Mouse (Mus musculus) midbrain, postnatal 0 days (tissue): Measurements from ENCODE around the gene Ppp1r14b. TPM values are rescaled to one million over a fixed set of nuclear protein-coding genes. Genes with fewer than 3 reads are reported as not detected.
A peak's percentile ranks its signal among the peaks of the same experiment; 100 is the strongest.

Experiments
- ATAC-seq: fragments of 200-750 bp; cut with Nextera tagmentation; 2 replicates; pipeline ENCODE4 v1.8.0; 2017; ENCODE audit warnings: moderate number of reproducible peaks, mild to moderate bottlenecking, moderate TSS enrichment, moderate library complexity; ENCODE audit not compliant: low FRiP score
- DNase-seq: peaks from one replicate; pipeline ENCODE4 v3.0.0-alpha.2; 2015; ENCODE audit warnings: low spot score
- H3K27ac ChIP-seq: fragments of 300-500 bp; sonication (generic); 2 replicates; pipeline ENCODE4 v1.5.1; 2014; ENCODE audit warnings: low read depth, mild to moderate bottlenecking, low read length, mixed read lengths
- H3K27me3 ChIP-seq: fragments of 300-500 bp; sonication (generic); 2 replicates; pipeline ENCODE4 v1.6.1; 2014; ENCODE audit warnings: low read length, control low read depth, mixed read lengths; ENCODE audit not compliant: insufficient read depth
- H3K36me3 ChIP-seq: fragments of 300-500 bp; sonication (generic); 2 replicates; pipeline ENCODE4 v1.6.1; 2014; ENCODE audit warnings: low read length, control low read depth, mixed read lengths; ENCODE audit not compliant: insufficient read depth
- H3K4me1 ChIP-seq: fragments of 300-500 bp; sonication (generic); 2 replicates; pipeline ENCODE4 v1.6.1; 2014; ENCODE audit warnings: mild to moderate bottlenecking, control low read depth, antibody characterized with exemption, low read length, mixed read lengths; ENCODE audit not compliant: insufficient read depth
- H3K4me2 ChIP-seq: fragments of 300-500 bp; sonication (generic); 2 replicates; pipeline ENCODE4 v1.6.1; 2014; ENCODE audit warnings: low read depth, mild to moderate bottlenecking, low read length, mixed read lengths; ENCODE audit not compliant: poor library complexity, severe bottlenecking
- H3K4me3 ChIP-seq: fragments of 300-500 bp; sonication (generic); 2 replicates; pipeline ENCODE4 v1.5.1; 2014; ENCODE audit warnings: low read depth, mild to moderate bottlenecking, low read length, moderate library complexity
- H3K9ac ChIP-seq: fragments of 300-500 bp; sonication (generic); replicated peaks from 2 replicates; pipeline ENCODE4 v1.6.1; 2014; ENCODE audit warnings: mild to moderate bottlenecking, low read length, moderate library complexity, mixed read lengths; ENCODE audit not compliant: poor library complexity, severe bottlenecking
- H3K9me3 ChIP-seq: fragments of 300-500 bp; sonication (generic); 2 replicates; pipeline ENCODE4 v1.6.1; 2016; ENCODE audit warnings: low read length, control low read depth
- CTCF ChIP-seq: IDR thresholded peaks from 2 replicates; pipeline ENCODE4 v1.5.1; 2016; ENCODE audit warnings: antibody characterized with exemption, mild to moderate bottlenecking
- WGBS: fragments of 180-500 bp; shearing (Covaris S2); extraction: QIAGEN DNeasy Blood & Tissue Kit; methylation state at CpG from one replicate; pipeline ENCODE4 v1.1.7; 2014; 5-methylcytosine and 5-hydroxymethylcytosine counted together
- polyA plus RNA-seq: library from polyadenylated mRNA; unstranded; fragments of >200 nt; fragmentation: Nextera tagmentation; extraction: Ambion mirVana; gene quantifications from 2 replicates; pipeline ENCODE4 v1.2.1, GENCODE M21; 2015
- total RNA-seq: library from RNA; depleted of rRNA; stranded (reverse); fragments of >200 nt; gene quantifications from 2 replicates; pipeline ENCODE4 v1.2.3, GENCODE M21; 2014

Ppp1r14b gene
- total and polyA plus RNA-seq, 2 experiments from 2014 or later: 137 to 144 TPM

- ATAC-seq: peak; percentile 82
- WGBS: 1% methylated on average over 80 of the region's 83 CpGs
- Histone ChIP-seq H3K9me3 (no peaks in the 10 kb centered on the region), H3K27me3 (no peaks in the 10 kb centered on the region), H3K27ac (peak within 1 kb of the TSS; percentile 95), H3K36me3 (peaks cover 8% of the 10 kb centered on the region), H3K4me2 (peak within 1 kb of the TSS; percentile 100), H3K4me3 (peak within 1 kb of the TSS; percentile 92), H3K4me1 (peaks cover 19% of the 10 kb centered on the region), H3K9ac (peak within 1 kb of the TSS; percentile 89)
- peak; percentile 27 for TF ChIP-seq CTCF
- peak; percentile 93 for DNase-seq
These were observed 33.2 kb upstream of the Ppp1r14b start, which contains the start of gene Bad for GRCm38 (mm10) chr19:6941372-6942248. Gene Bad, plus strand, starts transcription at chr19:6941861.

GRCm38 (mm10) chr19:6942249-6942691 is 32.5 kb upstream of the Ppp1r14b start, which contains the start of gene Gpr137:
Gene Gpr137, minus strand, starts transcription at chr19:6942480.
- Histone ChIP-seq H3K9me3 (no peaks in the 10 kb centered on the region), H3K27ac (peak within 1 kb of the TSS; percentile 95), H3K4me2 (peak within 1 kb of the TSS; percentile 100), H3K9ac (peak within 1 kb of the TSS; percentile 89), H3K27me3 (no peaks in the 10 kb centered on the region), H3K4me3 (peak within 1 kb of the TSS; percentile 92), H3K36me3 (peaks cover 8% of the 10 kb centered on the region), H3K4me1 (peaks cover 19% of the 10 kb centered on the region)
- under 1% methylated on average over 27 of the region's 27 CpGs for WGBS
- DNase-seq: peak; percentile 93
- peak; percentile 82 for ATAC-seq
- TF ChIP-seq CTCF: no peak

- Histone ChIP-seq H3K9me3 (no peaks in the 10 kb centered on the region), H3K4me2 (peak overlapping the region; percentile 100), H3K4me1 (peaks cover 19% of the 10 kb centered on the region), H3K27ac (peak overlapping the region; percentile 95), H3K36me3 (peaks cover 7% of the 10 kb centered on the region), H3K4me3 (peak overlapping the region; percentile 92), H3K9ac (peak overlapping the region; percentile 89), H3K27me3 (no peaks in the 10 kb centered on the region)
- ATAC-seq (no peak), DNase-seq (no peak)
- no peak for TF ChIP-seq CTCF
- 25% methylated on average over 5 of the region's 5 CpGs for WGBS
These were observed 32.0 kb upstream of the Ppp1r14b start for GRCm38 (mm10) chr19:6942764-6943163.

GRCm38 (mm10) chr19:6943709-6944108 is 31.1 kb upstream of the Ppp1r14b start:
- no peak for ATAC-seq
- Histone ChIP-seq H3K36me3 (peaks cover 5% of the 10 kb centered on the region; the same call in 1 of the 2 replicates), H3K9ac (no peak overlapping the region), H3K4me1 (peaks cover 19% of the 10 kb centered on the region), H3K4me2 (no peak overlapping the region), H3K9me3 (no peaks in the 10 kb centered on the region), H3K27me3 (no peaks in the 10 kb centered on the region), H3K27ac (no peak overlapping the region), H3K4me3 (no peak overlapping the region)
- TF ChIP-seq CTCF: no peak
- 92% methylated on average over 6 of the region's 6 CpGs for WGBS
- DNase-seq: no peak

- no peak for DNase-seq
- 58% methylated on average over 4 of the region's 4 CpGs for WGBS
- Histone ChIP-seq H3K27me3 (no peaks in the 10 kb centered on the region), H3K4me2 (no peak overlapping the region), H3K4me3 (no peak overlapping the region), H3K9ac (no peak overlapping the region), H3K36me3 (peaks cover 5% of the 10 kb centered on the region; the same call in 1 of the 2 replicates), H3K4me1 (peaks cover 2% of the 10 kb centered on the region), H3K27ac (no peak overlapping the region), H3K9me3 (no peaks in the 10 kb centered on the region)
- TF ChIP-seq CTCF: no peak
- ATAC-seq: no peak
These were observed 27.0 kb upstream of the Ppp1r14b start for GRCm38 (mm10) chr19:6947742-6948141.

- peak; percentile 48 for DNase-seq
- no peaks in the 10 kb centered on the region for H3K9me3 ChIP-seq
- H3K4me2 ChIP-seq: no peak overlapping the region
- no peaks in the 10 kb centered on the region for H3K27me3 ChIP-seq
- no peak for ATAC-seq
- 0 out of 2 replicates have a peak, but pooled peaks cover 3% of the 10 kb centered on the region for H3K4me1 ChIP-seq
- WGBS: 80% methylated on average over 4 of the region's 4 CpGs
- peaks cover 5% of the 10 kb centered on the region; the same call in 1 of the 2 replicates for H3K36me3 ChIP-seq
- no peak for TF ChIP-seq CTCF
- H3K9ac ChIP-seq: no peak overlapping the region
- H3K27ac ChIP-seq: no peak overlapping the region
- no peak overlapping the region for H3K4me3 ChIP-seq
These were observed 26.6 kb upstream of the Ppp1r14b start for GRCm38 (mm10) chr19:6948186-6948585.
